Mouse (Mus musculus): Measurements from ENCODE around the gene Osbpl10. TPM values are rescaled to one million over a fixed set of nuclear protein-coding genes. Genes with fewer than 3 reads are reported as not detected.

The Osbpl10 gene
- polyA plus RNA-seq, 1 experiment from 2014 or later, result 2.5 TPM

DNA sequence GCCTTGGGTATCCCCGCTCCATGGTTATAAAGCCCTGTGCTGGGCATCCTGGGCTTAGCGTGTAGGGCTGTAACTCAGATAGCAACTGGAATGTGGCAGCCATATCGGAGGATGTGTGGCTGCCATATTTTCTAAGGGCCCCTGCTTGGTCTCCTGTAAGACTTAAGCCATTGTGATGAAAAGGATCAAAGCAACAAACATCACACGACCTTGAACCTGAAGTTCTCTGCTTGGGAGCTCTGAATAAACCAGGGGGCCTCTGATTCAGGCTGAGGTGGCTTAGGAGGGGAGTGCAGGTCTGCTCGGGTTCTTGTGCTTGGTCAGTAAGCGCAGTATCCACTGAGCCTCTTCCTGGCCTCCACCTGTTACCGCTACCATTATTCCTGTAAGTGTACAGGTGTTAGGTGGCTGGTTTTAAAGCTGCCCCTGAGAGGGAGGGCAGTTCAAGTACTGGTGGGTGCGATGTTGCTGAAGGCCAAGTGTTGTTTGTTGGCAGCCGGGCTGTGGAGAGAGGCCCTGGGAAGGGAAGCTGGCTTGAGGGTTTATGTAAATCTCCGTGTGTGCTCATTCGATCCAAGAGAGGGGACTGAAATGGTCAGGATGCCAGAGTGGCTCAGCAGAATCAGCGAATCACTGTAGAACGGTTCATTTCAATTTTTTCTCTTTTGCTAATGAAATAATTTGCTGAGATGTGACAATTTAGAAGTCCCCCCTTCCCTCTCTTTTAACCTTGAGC, 64.8 kb downstream of the Osbpl10 start:
- H3K36me3 ChIP-seq (ENCODE audit: insufficient read depth), result no peaks in the 10 kb centered on the region
- no peaks in the 10 kb centered on the region for H3K27me3 ChIP-seq (ENCODE audit: insufficient read depth, low read length)
- no peak overlapping the region for H3K9ac ChIP-seq
- no peaks in the 10 kb centered on the region for H3K4me1 ChIP-seq (ENCODE audit: insufficient read depth)
- WGBS, result 75% methylated on average over 13 of the region's 13 CpGs
- no peak for ATAC-seq (ENCODE audit: insufficient read depth)
- H3K4me2 ChIP-seq, result no peak overlapping the region
- no peaks in the 10 kb centered on the region for H3K9me3 ChIP-seq (ENCODE audit: low read depth, low read length)
- no peak overlapping the region for H3K4me3 ChIP-seq (ENCODE audit: low read depth, low read length)
- H3K27ac ChIP-seq (ENCODE audit: low read depth), result no peak overlapping the region
- no peak for DNase-seq
- TF ChIP-seq CTCF (IDR thresholded peaks at IDR 0.05; ENCODE audit: low read depth), result no peak

DNA sequence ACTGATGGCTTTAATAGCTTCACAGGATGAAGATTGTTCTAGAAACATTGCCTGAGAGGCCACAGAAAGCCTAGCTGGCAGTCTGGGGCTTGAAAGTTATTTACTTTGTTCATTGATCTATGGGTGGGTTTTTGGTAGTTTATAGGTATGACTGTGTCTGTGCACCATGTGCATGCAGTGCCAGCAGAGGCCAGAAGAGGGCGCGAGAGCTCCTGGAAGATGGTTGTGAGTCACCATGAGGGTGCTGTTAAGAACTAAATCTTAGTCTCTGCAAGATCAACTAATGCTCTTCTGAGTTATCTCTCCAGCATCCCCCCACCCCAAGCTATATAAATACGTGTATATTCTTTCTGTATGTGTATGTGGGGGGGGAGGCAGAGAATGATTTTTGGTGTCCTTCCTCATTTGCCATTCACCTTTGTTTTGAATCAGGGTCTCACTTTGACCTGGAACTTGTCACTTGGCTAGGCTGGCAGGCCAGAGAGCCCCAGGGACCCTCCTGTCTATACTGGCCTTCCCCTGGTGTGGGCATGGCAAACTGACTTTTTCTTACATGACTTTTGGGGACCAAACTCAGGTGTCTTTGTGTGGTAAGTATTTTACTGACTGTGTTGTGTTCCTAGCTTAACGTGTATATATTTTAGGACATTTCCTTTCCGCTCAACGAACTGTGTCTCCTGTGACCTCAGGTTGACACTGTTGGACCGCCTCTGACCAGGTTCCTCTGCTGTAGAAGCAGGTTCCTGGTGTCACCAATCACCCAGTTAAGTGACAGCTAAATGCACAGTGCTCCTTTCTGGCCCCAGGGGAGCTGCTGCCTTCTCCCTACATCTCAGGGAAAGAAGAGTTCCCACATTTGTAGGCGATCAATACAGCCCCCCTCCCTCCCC, 65.8 kb downstream of the Osbpl10 start:
- no peak overlapping the region for H3K4me3 ChIP-seq (ENCODE audit: low read depth, low read length)
- no peaks in the 10 kb centered on the region for H3K36me3 ChIP-seq (ENCODE audit: insufficient read depth)
- no peaks in the 10 kb centered on the region for H3K9me3 ChIP-seq (ENCODE audit: low read depth, low read length)
- TF ChIP-seq CTCF (IDR thresholded peaks at IDR 0.05; ENCODE audit: low read depth), result peak; percentile 48
- H3K4me2 ChIP-seq, result no peak overlapping the region
- H3K4me1 ChIP-seq (ENCODE audit: insufficient read depth), result no peaks in the 10 kb centered on the region
- no peak for DNase-seq
- no peak for ATAC-seq (ENCODE audit: insufficient read depth)
- H3K9ac ChIP-seq, result no peak overlapping the region
- H3K27me3 ChIP-seq (ENCODE audit: insufficient read depth, low read length), result no peaks in the 10 kb centered on the region
- no peak overlapping the region for H3K27ac ChIP-seq (ENCODE audit: low read depth)
- 71% methylated on average over 8 of the region's 8 CpGs for WGBS

DNA sequence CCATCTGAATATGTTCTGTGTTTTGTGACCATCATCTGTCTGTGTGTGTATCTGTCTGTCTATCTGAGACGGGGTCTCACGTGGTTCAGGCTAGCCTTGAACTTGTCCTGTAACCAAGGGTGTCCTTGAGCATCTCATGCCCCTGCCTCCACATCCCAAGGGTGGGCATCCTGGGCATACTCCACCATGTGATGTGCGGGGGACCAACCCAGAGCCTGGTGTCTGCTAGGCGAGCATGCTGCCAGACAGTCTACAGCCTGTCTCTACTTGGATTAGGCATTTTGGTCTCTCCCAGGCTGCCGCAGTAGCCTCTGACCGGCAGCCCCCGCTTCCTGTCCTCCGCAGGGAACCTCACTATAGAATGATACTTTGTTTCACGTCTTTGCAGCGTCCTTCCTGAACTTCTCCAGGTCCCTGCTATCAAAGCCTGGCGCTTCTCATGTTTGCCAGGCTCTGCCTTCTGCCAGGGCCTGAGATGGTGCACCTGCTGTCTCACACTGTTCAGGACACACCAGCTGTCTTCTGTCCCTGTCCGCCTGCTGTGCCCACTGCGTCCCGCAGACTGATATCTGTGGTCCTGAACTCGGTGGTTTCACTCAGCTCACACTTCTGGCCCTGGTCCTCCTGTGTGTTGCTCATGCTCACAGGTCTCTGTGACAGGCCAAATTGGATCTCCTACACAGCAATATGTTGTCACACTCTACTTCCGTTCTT, 66.9 kb downstream of the Osbpl10 start:
- DNase-seq, result no peak
- Histone ChIP-seq H3K9me3 (ENCODE audit: low read depth, low read length) (no peaks in the 10 kb centered on the region), H3K4me1 (ENCODE audit: insufficient read depth) (no peaks in the 10 kb centered on the region), H3K4me3 (ENCODE audit: low read depth, low read length) (no peak overlapping the region), H3K9ac (no peak overlapping the region), H3K36me3 (ENCODE audit: insufficient read depth) (no peaks in the 10 kb centered on the region), H3K4me2 (no peak overlapping the region), H3K27me3 (ENCODE audit: insufficient read depth, low read length) (no peaks in the 10 kb centered on the region), H3K27ac (ENCODE audit: low read depth) (no peak overlapping the region)
- 49% methylated on average over 16 of the region's 16 CpGs for whole genome bisulfite sequencing
- no peak for ATAC-seq (ENCODE audit: insufficient read depth)
- TF ChIP-seq CTCF (IDR thresholded peaks at IDR 0.05; ENCODE audit: low read depth), result no peak

DNA sequence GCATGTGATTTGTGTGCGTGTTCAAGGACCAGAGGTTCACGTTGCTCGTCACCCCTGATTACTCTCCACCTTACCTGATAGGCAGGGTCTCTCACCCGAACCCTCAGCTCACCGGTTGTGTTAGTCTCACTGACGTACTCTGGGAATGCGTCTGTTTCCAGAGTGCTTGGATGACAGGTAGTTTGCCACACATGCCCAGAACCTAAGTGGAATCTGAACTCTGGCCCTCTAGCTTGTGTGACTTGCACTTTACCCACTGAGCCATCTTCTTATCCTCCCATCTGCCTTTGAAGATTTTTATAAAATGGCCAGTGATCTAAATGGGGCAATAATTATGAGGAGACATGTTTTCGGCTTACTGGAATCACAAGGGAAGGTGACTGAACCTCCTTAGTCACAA, 68.3 kb downstream of the Osbpl10 start:
- Histone ChIP-seq H3K4me1 (ENCODE audit: insufficient read depth) (0 out of 2 replicates have a peak, but pooled peaks cover 3% of the 10 kb centered on the region), H3K4me2 (no peak overlapping the region), H3K9me3 (ENCODE audit: low read depth, low read length) (no peaks in the 10 kb centered on the region), H3K36me3 (ENCODE audit: insufficient read depth) (no peaks in the 10 kb centered on the region), H3K27ac (ENCODE audit: low read depth) (no peak overlapping the region), H3K4me3 (ENCODE audit: low read depth, low read length) (no peak overlapping the region), H3K27me3 (ENCODE audit: insufficient read depth, low read length) (no peaks in the 10 kb centered on the region), H3K9ac (no peak overlapping the region)
- ATAC-seq (ENCODE audit: insufficient read depth) (no peak), DNase-seq (no peak)
- TF ChIP-seq CTCF (IDR thresholded peaks at IDR 0.05; ENCODE audit: low read depth), result no peak
- WGBS, result 71% methylated on average over 8 of the region's 8 CpGs

DNA sequence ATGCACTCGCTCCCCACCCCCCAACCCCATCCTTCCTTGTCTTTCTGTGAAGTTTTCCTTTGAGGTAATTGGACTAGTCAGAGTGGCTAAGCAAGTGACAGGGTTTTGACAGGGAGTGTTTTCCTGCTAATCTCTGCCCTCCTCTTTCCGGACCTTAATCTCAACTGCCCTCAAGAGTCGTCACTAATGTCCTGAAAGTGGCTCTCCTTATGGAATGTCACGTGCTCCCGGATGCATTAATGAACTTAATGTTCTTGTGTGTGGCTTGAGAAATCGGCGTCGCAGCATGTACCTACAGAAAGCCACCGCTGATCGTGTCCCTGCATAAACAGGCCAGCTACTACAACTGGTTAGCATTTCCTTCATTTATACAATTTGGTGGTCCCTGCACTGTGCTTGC, 70.0 kb downstream of the Osbpl10 start:
- no peak for ATAC-seq (ENCODE audit: insufficient read depth)
- Histone ChIP-seq H3K27me3 (ENCODE audit: insufficient read depth, low read length) (no peaks in the 10 kb centered on the region), H3K27ac (ENCODE audit: low read depth) (no peak overlapping the region), H3K4me3 (ENCODE audit: low read depth, low read length) (no peak overlapping the region), H3K9me3 (ENCODE audit: low read depth, low read length) (no peaks in the 10 kb centered on the region), H3K36me3 (ENCODE audit: insufficient read depth) (no peaks in the 10 kb centered on the region), H3K9ac (no peak overlapping the region), H3K4me2 (no peak overlapping the region), H3K4me1 (ENCODE audit: insufficient read depth) (0 out of 2 replicates have a peak, but pooled peaks cover 3% of the 10 kb centered on the region)
- TF ChIP-seq CTCF (IDR thresholded peaks at IDR 0.05; ENCODE audit: low read depth), result no peak
- 35% methylated on average over 10 of the region's 10 CpGs for WGBS
- no peak for DNase-seq

DNA sequence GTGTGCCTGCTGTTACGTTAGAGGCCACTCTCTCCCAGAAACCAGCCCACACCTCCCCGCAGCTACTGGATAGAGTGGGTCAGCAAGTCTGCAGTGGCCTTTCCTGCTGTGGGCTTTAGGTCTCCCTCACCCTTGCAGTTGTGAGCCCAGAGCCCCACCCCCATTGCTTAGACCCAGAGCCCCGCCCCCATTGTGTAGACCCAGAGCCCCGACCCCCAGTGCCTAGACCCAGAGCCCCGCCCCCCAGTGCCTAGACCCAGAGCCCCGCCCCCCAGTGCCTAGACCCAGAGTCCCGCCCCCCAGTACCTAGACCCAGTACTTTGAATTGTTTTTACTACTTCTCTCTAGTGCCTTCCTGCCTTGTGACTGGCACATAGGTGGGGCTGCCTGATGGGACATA, 70.5 kb downstream of the Osbpl10 start:
- Histone ChIP-seq H3K27ac (ENCODE audit: low read depth) (no peak overlapping the region), H3K9me3 (ENCODE audit: low read depth, low read length) (no peaks in the 10 kb centered on the region), H3K4me3 (ENCODE audit: low read depth, low read length) (no peak overlapping the region), H3K4me1 (ENCODE audit: insufficient read depth) (0 out of 2 replicates have a peak, but pooled peaks cover 3% of the 10 kb centered on the region), H3K9ac (no peak overlapping the region), H3K4me2 (no peak overlapping the region), H3K36me3 (ENCODE audit: insufficient read depth) (no peaks in the 10 kb centered on the region), H3K27me3 (ENCODE audit: insufficient read depth, low read length) (no peaks in the 10 kb centered on the region)
- TF ChIP-seq CTCF (IDR thresholded peaks at IDR 0.05; ENCODE audit: low read depth), result no peak
- ATAC-seq (ENCODE audit: insufficient read depth), result no peak
- no peak for DNase-seq
- WGBS, result 57% methylated on average over 7 of the region's 7 CpGs
